Mouse (Mus musculus): ENCODE data around the gene Hif3a.

GRCm38 (mm10) chr7:17048431-17049190 lies 13.6 kb downstream of the Hif3a start:
- TF ChIP-seq CTCF (IDR thresholded peaks at IDR 0.05; ENCODE audit: extremely low read depth, insufficient read length, insufficient replicate concordance, low read depth, low read length) (no peak), POLR2A (IDR thresholded peaks at IDR 0.05; ENCODE audit: low read depth, low read length) (no peak)

Data from small intestine, adult 2 months (tissue).